Mouse (Mus musculus) small intestine, adult 2 months (tissue): ENCODE measurements at regions not wholly inside any gene's neighbourhood (a gene's known extent, or its start where the extent isn't known, plus 50 kb on each side); places are given as distances from the start of the nearest gene placed in this dataset.

ENCODE experiments used
- H3K27ac ChIP-seq: fragments of 200-500 bp; 2 replicates; pipeline ENCODE4 v1.5.1; 2012; ENCODE audit warnings: low read depth, low read length, control low read depth, inconsistent platforms; ENCODE audit not compliant: insufficient read depth
- H3K27me3 ChIP-seq: fragments of 200-500 bp; 2 replicates; pipeline ENCODE4 v1.6.1; 2012; ENCODE audit warnings: mild to moderate bottlenecking, moderate library complexity, low read length, inconsistent platforms; ENCODE audit not compliant: control insufficient read depth, insufficient read depth
- H3K36me3 ChIP-seq: fragments of 200-500 bp; 2 replicates; pipeline ENCODE4 v1.6.1; 2012; ENCODE audit warnings: mild to moderate bottlenecking, low read length, control low read depth, inconsistent platforms; ENCODE audit not compliant: control insufficient read depth, insufficient read depth
- H3K4me1 ChIP-seq: fragments of 200-500 bp; 2 replicates; pipeline ENCODE4 v1.6.1; 2012; ENCODE audit warnings: low read length, inconsistent platforms, mixed read lengths; ENCODE audit not compliant: control insufficient read depth, insufficient read depth, insufficient read length
- H3K4me3 ChIP-seq: fragments of 200-500 bp; 2 replicates; pipeline ENCODE4 v1.5.1; 2012; ENCODE audit warnings: low read depth, mild to moderate bottlenecking, control low read depth, inconsistent platforms, low read length, moderate library complexity
- CTCF ChIP-seq: fragments of 200-500 bp; IDR thresholded peaks from 2 replicates; pipeline ENCODE4 v1.5.1; 2012; ENCODE audit warnings: low read depth, mild to moderate bottlenecking, control low read depth, inconsistent platforms, low read length, moderate library complexity, mixed read lengths; ENCODE audit not compliant: insufficient replicate concordance, insufficient read length; ENCODE audit errors: extremely low read depth
- POLR2A ChIP-seq: fragments of 200-500 bp; IDR thresholded peaks from 2 replicates; pipeline ENCODE4 v1.6.1; 2012; ENCODE audit warnings: low read depth, mild to moderate bottlenecking, control low read depth, inconsistent platforms, low read length, moderate library complexity
- WGBS: fragments of 180-500 bp; shearing (Covaris S2); methylation state at CpG from one replicate; pipeline ENCODE4 v1.1.7; 2018; 5-methylcytosine and 5-hydroxymethylcytosine counted together

- Histone ChIP-seq H3K36me3 (no peaks in the 10 kb centered on the region), H3K27ac (no peak overlapping the region), H3K27me3 (no peaks in the 10 kb centered on the region), H3K4me3 (no peak overlapping the region), H3K4me1 (no peaks in the 10 kb centered on the region)
- TF ChIP-seq CTCF (no peak), POLR2A (no peak)
- WGBS = 94% methylated on average over 1 of the region's 1 CpGs
Measured at GRCm38 (mm10) chr10:22917797-22918196, 97.8 kb upstream of the Tcf21 start.

GRCm38 (mm10) chr10:22915785-22916514, 96.0 kb upstream of the Tcf21 start:
- TF ChIP-seq POLR2A = no peak
- TF ChIP-seq CTCF = no peak
- Histone ChIP-seq H3K27ac (no peak overlapping the region), H3K4me1 (no peaks in the 10 kb centered on the region), H3K36me3 (no peaks in the 10 kb centered on the region), H3K4me3 (no peak overlapping the region), H3K27me3 (no peaks in the 10 kb centered on the region)
- 41% methylated on average over 6 of the region's 6 CpGs for WGBS

DNA sequence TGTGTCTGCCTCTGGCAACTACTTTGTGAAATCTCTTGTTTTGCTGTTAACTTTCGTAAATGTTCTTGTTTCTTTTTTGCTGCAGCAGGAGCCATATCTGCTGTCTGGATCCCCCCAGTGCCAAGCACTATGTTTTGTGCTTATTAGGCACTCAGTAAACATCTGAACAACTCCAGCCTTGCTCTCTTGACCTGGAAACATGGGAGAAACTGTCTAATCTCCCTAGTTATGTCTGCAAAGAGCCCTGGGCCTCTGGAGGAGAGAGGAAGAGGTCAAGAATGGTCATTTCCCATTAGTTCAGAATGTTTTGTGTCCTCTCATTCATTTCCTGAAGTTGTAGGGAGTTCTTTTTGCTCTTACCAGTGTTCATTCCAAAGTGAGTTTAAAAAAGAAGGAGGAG, 93.1 kb upstream of the Tcf21 start:
- 84% methylated on average over 1 of the region's 1 CpGs for WGBS
- Histone ChIP-seq H3K27ac (no peak overlapping the region), H3K27me3 (no peaks in the 10 kb centered on the region), H3K36me3 (no peaks in the 10 kb centered on the region), H3K4me3 (no peak overlapping the region), H3K4me1 (no peaks in the 10 kb centered on the region)
- no peak for TF ChIP-seq CTCF
- no peak for TF ChIP-seq POLR2A

DNA sequence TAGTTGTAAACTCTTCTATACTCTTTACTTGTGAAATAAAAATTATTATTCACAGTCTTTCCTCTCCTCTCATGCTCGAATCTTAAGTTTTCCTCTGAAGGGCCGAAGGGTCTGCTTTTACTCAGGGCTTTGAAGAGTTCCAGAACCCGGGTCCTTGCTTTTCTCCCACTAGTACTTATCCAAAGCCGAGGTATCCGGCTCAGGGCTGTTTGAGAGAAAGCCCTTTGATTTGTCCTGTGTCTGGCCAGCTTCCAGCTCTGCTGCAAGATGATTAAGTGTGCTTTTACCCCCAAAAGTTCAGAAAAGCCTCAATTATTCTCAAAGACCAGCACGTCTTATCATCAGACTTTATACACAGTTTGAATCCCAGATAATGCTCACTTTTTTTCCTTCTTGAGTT, 88.7 kb upstream of the Tcf21 start:
- WGBS = 54% methylated on average over 6 of the region's 6 CpGs
- Histone ChIP-seq H3K4me3 (no peak overlapping the region), H3K36me3 (no peaks in the 10 kb centered on the region), H3K4me1 (no peaks in the 10 kb centered on the region), H3K27me3 (no peaks in the 10 kb centered on the region), H3K27ac (no peak overlapping the region)
- no peak for TF ChIP-seq CTCF

DNA sequence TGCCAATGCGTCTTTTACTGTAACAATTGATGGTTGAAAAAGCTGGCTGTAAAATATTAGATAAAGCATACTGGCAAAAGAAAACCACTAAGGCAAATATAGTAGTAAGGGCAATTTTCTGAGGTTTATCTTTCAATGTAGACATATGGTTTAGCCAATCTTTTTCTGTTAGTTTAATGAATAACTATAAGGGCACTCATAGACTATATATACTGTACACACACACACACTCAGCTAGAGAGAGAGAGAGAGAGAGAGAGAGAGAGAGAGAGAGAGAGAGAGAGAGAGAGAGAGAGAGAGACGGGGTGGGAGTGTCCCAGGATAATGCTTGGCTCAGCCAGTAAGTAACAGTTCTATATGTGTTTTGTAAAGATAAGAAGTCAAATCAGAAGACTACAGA, 85.3 kb upstream of the Tcf21 start:
- no peaks in the 10 kb centered on the region for H3K36me3 ChIP-seq
- H3K27ac ChIP-seq = no peak overlapping the region
- H3K4me3 ChIP-seq = no peak overlapping the region
- H3K27me3 ChIP-seq = no peaks in the 10 kb centered on the region
- no peaks in the 10 kb centered on the region for H3K4me1 ChIP-seq
- TF ChIP-seq POLR2A (no peak), CTCF (no peak)
- 27% methylated on average over 2 of the region's 2 CpGs for WGBS

DNA sequence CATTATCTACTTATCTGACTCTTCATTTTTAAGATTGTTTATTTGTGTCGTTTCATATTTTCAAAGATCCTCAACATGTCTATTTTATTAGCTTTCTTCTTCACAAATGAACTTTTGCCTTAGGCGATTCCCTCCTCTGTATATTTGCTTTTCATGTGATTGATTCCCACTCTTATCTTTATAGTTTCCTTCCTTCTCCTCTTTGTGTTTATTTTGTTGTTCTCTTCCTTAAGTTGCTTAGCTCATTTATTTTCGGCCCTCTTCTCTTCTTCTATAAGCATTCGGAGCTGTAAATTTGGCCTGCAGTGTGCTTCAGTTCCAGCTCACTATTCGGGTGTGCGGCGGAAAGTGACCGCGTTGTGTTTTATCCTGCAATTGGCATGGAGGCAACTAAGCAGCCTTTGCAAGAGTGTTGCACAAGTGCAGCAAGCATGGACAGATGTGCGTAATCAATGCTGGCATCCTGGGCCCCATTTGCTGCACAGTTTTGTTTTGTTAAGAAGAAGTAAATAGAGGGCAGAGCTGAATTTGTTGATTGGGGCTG, 73.5 kb upstream of the Tcf21 start:
- H3K27me3 ChIP-seq = no peaks in the 10 kb centered on the region
- WGBS = 44% methylated on average over 10 of the region's 10 CpGs
- H3K4me3 ChIP-seq = no peak overlapping the region
- no peak overlapping the region for H3K27ac ChIP-seq
- TF ChIP-seq POLR2A (no peak), CTCF (no peak)
- no peaks in the 10 kb centered on the region for H3K4me1 ChIP-seq
- no peaks in the 10 kb centered on the region for H3K36me3 ChIP-seq

- no peaks in the 10 kb centered on the region for H3K36me3 ChIP-seq
- WGBS = 69% methylated on average over 6 of the region's 6 CpGs
- TF ChIP-seq CTCF = no peak
Measured at GRCm38 (mm10) chr10:22887451-22887850, 67.5 kb upstream of the Tcf21 start.

More at GRCm38 (mm10) chr10:22887451-22887850, 67.5 kb upstream of the Tcf21 start:
- H3K27me3 ChIP-seq = no peaks in the 10 kb centered on the region
- H3K4me3 ChIP-seq = no peak overlapping the region
- no peak overlapping the region for H3K27ac ChIP-seq
- H3K4me1 ChIP-seq = no peaks in the 10 kb centered on the region
